Mouse (Mus musculus) forebrain, embryonic 16.5 days (tissue): ENCODE measurements at regions not wholly inside any gene's neighbourhood (a gene's known extent, or its start where the extent isn't known, plus 50 kb on each side); places are given as distances from the start of the nearest gene placed in this dataset.
"Not testable (repeated sequence)": the region's sequence is repeated elsewhere in the genome, so short reads cannot be mapped to it uniquely, and the experiment has no call there.

Experiments
- ATAC-seq: fragments of 200-750 bp; cut with Nextera tagmentation; 2 replicates; pipeline ENCODE4 v1.8.0; 2017; ENCODE audit warnings: mild to moderate bottlenecking, moderate library complexity
- H3K27ac ChIP-seq: fragments of 300-500 bp; sonication (generic); 2 replicates; pipeline ENCODE4 v1.5.1; 2014; ENCODE audit warnings: low read length, control low read depth
- H3K27me3 ChIP-seq: fragments of 300-500 bp; sonication (generic); replicated peaks from 2 replicates; pipeline ENCODE4 v1.6.1; 2014; ENCODE audit warnings: low read length; ENCODE audit not compliant: control insufficient read depth, insufficient read depth
- H3K36me3 ChIP-seq: fragments of 300-500 bp; sonication (generic); 2 replicates; pipeline ENCODE4 v1.6.1; 2014; ENCODE audit not compliant: control insufficient read depth, insufficient read depth
- H3K4me1 ChIP-seq: fragments of 300-500 bp; sonication (generic); replicated peaks from 2 replicates; pipeline ENCODE4 v1.6.1; 2014; ENCODE audit warnings: low read length; ENCODE audit not compliant: control insufficient read depth, insufficient read depth
- H3K4me2 ChIP-seq: fragments of 300-500 bp; sonication (generic); 2 replicates; pipeline ENCODE4 v1.6.1; 2014; ENCODE audit warnings: mild to moderate bottlenecking, low read length, control low read depth
- H3K4me3 ChIP-seq: fragments of 300-500 bp; sonication (generic); replicated peaks from 2 replicates; pipeline ENCODE4 v1.5.1; 2014; ENCODE audit warnings: mild to moderate bottlenecking, low read length, control low read depth
- H3K9ac ChIP-seq: fragments of 300-500 bp; sonication (generic); replicated peaks from 2 replicates; pipeline ENCODE4 v1.6.1; 2014; ENCODE audit warnings: low read depth, low read length, control low read depth
- H3K9me3 ChIP-seq: fragments of 300-500 bp; sonication (generic); 2 replicates; pipeline ENCODE4 v1.6.1; 2016; ENCODE audit warnings: low read length; ENCODE audit not compliant: control insufficient read depth
- WGBS: fragments of 180-500 bp; shearing (Covaris S2); extraction: QIAGEN DNeasy Blood & Tissue Kit; methylation state at CpG from one replicate; pipeline ENCODE4 v1.1.7; 2014; 5-methylcytosine and 5-hydroxymethylcytosine counted together

GRCm38 (mm10) chr9:78817221-78817620 is 201.9 kb downstream of the Cd109 start:
- H3K9me3 ChIP-seq = no peaks in the 10 kb centered on the region
- H3K27me3 ChIP-seq = no peaks in the 10 kb centered on the region
- H3K4me1 ChIP-seq = 0 out of 2 replicates have a peak, but pooled peaks cover 2% of the 10 kb centered on the region
- 83% methylated on average over 4 of the region's 4 CpGs for WGBS
- H3K27ac ChIP-seq = no peak overlapping the region
- ATAC-seq = no peak
- H3K36me3 ChIP-seq = no peaks in the 10 kb centered on the region
- no peak overlapping the region for H3K9ac ChIP-seq
- no peak overlapping the region for H3K4me3 ChIP-seq
- H3K4me2 ChIP-seq = no peak overlapping the region

GRCm38 (mm10) chr9:78821554-78822212 is 206.3 kb downstream of the Cd109 start:
- Histone ChIP-seq H3K4me2 (peak overlapping the region; percentile 63), H3K4me3 (peak overlapping the region; percentile 40), H3K9ac (peak overlapping the region; percentile 37)
- H3K27ac ChIP-seq, H3K9me3 ChIP-seq, H3K4me1 ChIP-seq, H3K36me3 ChIP-seq, H3K27me3 ChIP-seq: not testable (repeated sequence)
- 9% methylated on average over 29 of the region's 52 CpGs for WGBS
- ATAC-seq = peak; percentile 92

GRCm38 (mm10) chr9:78844969-78845683 is 229.8 kb downstream of the Cd109 start:
- H3K36me3 ChIP-seq = no peaks in the 10 kb centered on the region
- H3K9ac ChIP-seq = no peak overlapping the region
- WGBS = 66% methylated on average over 9 of the region's 9 CpGs
- no peak overlapping the region for H3K4me3 ChIP-seq
- no peak overlapping the region for H3K4me2 ChIP-seq
- H3K27ac ChIP-seq = no peak overlapping the region
- H3K27me3 ChIP-seq = no peaks in the 10 kb centered on the region
- no peaks in the 10 kb centered on the region for H3K9me3 ChIP-seq
- ATAC-seq = no peak
- H3K4me1 ChIP-seq = 0 out of 2 replicates have a peak, but pooled peaks cover 3% of the 10 kb centered on the region

- Histone ChIP-seq H3K4me1 (0 out of 2 replicates have a peak, but pooled peaks cover 3% of the 10 kb centered on the region), H3K4me3 (no peak overlapping the region), H3K27me3 (no peaks in the 10 kb centered on the region), H3K9me3 (no peaks in the 10 kb centered on the region), H3K9ac (no peak overlapping the region), H3K27ac (no peak overlapping the region), H3K4me2 (peak overlapping the region; percentile 23; the same call in 1 of the 2 replicates), H3K36me3 (no peaks in the 10 kb centered on the region)
- ATAC-seq = peak; percentile 62; the same call in 1 of the 2 replicates
- 25% methylated on average over 7 of the region's 7 CpGs for WGBS
Observed at GRCm38 (mm10) chr9:78846110-78846509, 230.8 kb downstream of the Cd109 start.

- Histone ChIP-seq H3K36me3 (no peaks in the 10 kb centered on the region), H3K9ac (no peak overlapping the region), H3K9me3 (no peaks in the 10 kb centered on the region), H3K4me3 (no peak overlapping the region), H3K27ac (no peak overlapping the region), H3K27me3 (no peaks in the 10 kb centered on the region), H3K4me2 (no peak overlapping the region), H3K4me1 (0 out of 2 replicates have a peak, but pooled peaks cover 3% of the 10 kb centered on the region)
- 48% methylated on average over 9 of the region's 9 CpGs for WGBS
- ATAC-seq = peak; percentile 59
Observed at GRCm38 (mm10) chr9:78847890-78848563, 232.7 kb downstream of the Cd109 start.

- ATAC-seq, H3K4me3 ChIP-seq, H3K36me3 ChIP-seq, H3K4me2 ChIP-seq, H3K27me3 ChIP-seq, H3K9me3 ChIP-seq, H3K4me1 ChIP-seq, H3K9ac ChIP-seq, H3K27ac ChIP-seq: not testable (repeated sequence)
- 35% methylated on average over 1 of the region's 1 CpGs for WGBS
Observed at GRCm38 (mm10) chr9:78848564-78848893, 233.2 kb downstream of the Cd109 start.

- Histone ChIP-seq H3K27ac (no peak overlapping the region), H3K9ac (no peak overlapping the region), H3K4me1 (no peaks in the 10 kb centered on the region), H3K27me3 (no peaks in the 10 kb centered on the region), H3K9me3 (no peaks in the 10 kb centered on the region), H3K36me3 (no peaks in the 10 kb centered on the region), H3K4me2 (no peak overlapping the region), H3K4me3 (no peak overlapping the region)
- no peak for ATAC-seq
- 92% methylated on average over 1 of the region's 1 CpGs for WGBS
Observed at GRCm38 (mm10) chr9:78856981-78857380, 241.6 kb downstream of the Cd109 start.

- Histone ChIP-seq H3K4me2 (no peak overlapping the region), H3K27ac (no peak overlapping the region), H3K9me3 (no peaks in the 10 kb centered on the region), H3K27me3 (no peaks in the 10 kb centered on the region), H3K9ac (no peak overlapping the region), H3K4me3 (no peak overlapping the region), H3K4me1 (no peaks in the 10 kb centered on the region), H3K36me3 (no peaks in the 10 kb centered on the region)
- no peak for ATAC-seq
- WGBS = 88% methylated on average over 2 of the region's 2 CpGs
Observed at GRCm38 (mm10) chr9:78859956-78860355, 244.6 kb downstream of the Cd109 start.

- Histone ChIP-seq H3K4me1 (no peaks in the 10 kb centered on the region), H3K27me3 (no peaks in the 10 kb centered on the region), H3K9ac (no peak overlapping the region), H3K27ac (no peak overlapping the region), H3K36me3 (no peaks in the 10 kb centered on the region), H3K4me2 (no peak overlapping the region), H3K9me3 (no peaks in the 10 kb centered on the region), H3K4me3 (no peak overlapping the region)
- WGBS = 37% methylated on average over 2 of the region's 2 CpGs
- 0 out of 2 replicates have a peak, but pooled peaks have one; percentile 47 for ATAC-seq
Observed at GRCm38 (mm10) chr9:78872561-78872960, 257.2 kb downstream of the Cd109 start.
